Mouse (Mus musculus) lung, adult 2 months (tissue): ENCODE data around the gene Lrch1.

ENCODE experiments used
- CTCF ChIP-seq: fragments of 200-500 bp; IDR thresholded peaks from 2 replicates; pipeline ENCODE4 v1.5.1; 2011; ENCODE audit warnings: mild to moderate bottlenecking, low read length, control low read depth; ENCODE audit not compliant: insufficient read depth
- POLR2A ChIP-seq: fragments of 200-500 bp; IDR thresholded peaks from 2 replicates; pipeline ENCODE4 v1.6.1; 2011; ENCODE audit warnings: low read depth, mild to moderate bottlenecking, control low read depth, low read length, borderline replicate concordance; ENCODE audit errors: extremely low read depth

DNA sequence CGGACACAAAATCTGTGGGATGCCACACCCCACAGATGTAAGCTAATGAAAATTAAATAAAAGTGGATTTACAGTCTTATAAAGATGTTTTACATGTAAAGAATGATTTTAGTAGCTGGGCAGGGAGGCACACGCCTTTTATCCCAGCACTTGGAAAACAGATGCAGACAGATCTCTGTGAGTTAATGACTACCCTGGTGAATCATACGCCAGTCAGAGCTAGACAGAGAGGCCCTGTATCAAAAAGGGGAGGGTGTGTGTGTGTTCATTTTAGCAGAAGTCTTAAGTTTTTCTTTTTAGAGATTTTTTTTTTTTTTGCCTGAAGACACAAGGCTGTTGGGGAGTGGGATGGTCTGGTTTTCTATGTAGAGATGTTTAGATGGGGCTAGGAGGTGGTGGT is 160.0 kb downstream of the Lrch1 start:
- TF ChIP-seq CTCF (no peak), POLR2A (no peak)
